Mouse (Mus musculus): ENCODE results near the gene Atxn7l1.

Atxn7l1 gene

GRCm38 (mm10) chr12:33147497-33148267, at the start of gene Atxn7l1:
Atxn7l1 (plus strand) TSS chr12:33147693.
- peak; percentile 89 for DNase-seq (ENCODE audit: low spot score)

GRCm38 (mm10) chr12:33101627-33102026, 45.9 kb upstream of the Atxn7l1 start:
- no peak for DNase-seq (ENCODE audit: low spot score)

GRCm38 (mm10) chr12:33102342-33103115, 45.0 kb upstream of the Atxn7l1 start:
- no peak for DNase-seq (ENCODE audit: low spot score)

- DNase-seq (ENCODE audit: low spot score), result no peak
These were observed 41.8 kb upstream of the Atxn7l1 start for GRCm38 (mm10) chr12:33105724-33106123.

GRCm38 (mm10) chr12:33106438-33107167, 40.9 kb upstream of the Atxn7l1 start:
- DNase-seq (ENCODE audit: low spot score), result no peak

GRCm38 (mm10) chr12:33109531-33109930, 38.0 kb upstream of the Atxn7l1 start:
- no peak for DNase-seq (ENCODE audit: low spot score)

- peak; percentile 16 for DNase-seq (ENCODE audit: low spot score)
These were observed 36.5 kb upstream of the Atxn7l1 start for GRCm38 (mm10) chr12:33110894-33111471.

- no peak for DNase-seq (ENCODE audit: low spot score)
These were observed 28.7 kb upstream of the Atxn7l1 start for GRCm38 (mm10) chr12:33118624-33119301.

- no peak for DNase-seq (ENCODE audit: low spot score)
These were observed 21.8 kb upstream of the Atxn7l1 start for GRCm38 (mm10) chr12:33125594-33126227.

GRCm38 (mm10) chr12:33126243-33126642, 21.2 kb upstream of the Atxn7l1 start:
- DNase-seq (ENCODE audit: low spot score), result no peak

GRCm38 (mm10) chr12:33128121-33128520, 19.4 kb upstream of the Atxn7l1 start:
- no peak for DNase-seq (ENCODE audit: low spot score)

GRCm38 (mm10) chr12:33128702-33129101, 18.8 kb upstream of the Atxn7l1 start:
- DNase-seq (ENCODE audit: low spot score), result no peak

GRCm38 (mm10) chr12:33129410-33129809, 18.1 kb upstream of the Atxn7l1 start:
- peak; percentile 63 for DNase-seq (ENCODE audit: low spot score)

- no peak for DNase-seq (ENCODE audit: low spot score)
These were observed 17.1 kb upstream of the Atxn7l1 start for GRCm38 (mm10) chr12:33130401-33130800.

- DNase-seq (ENCODE audit: low spot score), result no peak
These were observed 15.7 kb upstream of the Atxn7l1 start for GRCm38 (mm10) chr12:33131796-33132195.

GRCm38 (mm10) chr12:33137857-33138256, 9.6 kb upstream of the Atxn7l1 start:
- no peak for DNase-seq (ENCODE audit: low spot score)

- DNase-seq (ENCODE audit: low spot score), result no peak
These were observed 8.4 kb upstream of the Atxn7l1 start for GRCm38 (mm10) chr12:33139083-33139482.

GRCm38 (mm10) chr12:33144456-33144855, 3.0 kb upstream of the Atxn7l1 start:
- DNase-seq (ENCODE audit: low spot score), result no peak

GRCm38 (mm10) chr12:33146622-33147433, 665 bp upstream of the Atxn7l1 start:
- DNase-seq (ENCODE audit: low spot score), result no peak

- DNase-seq (ENCODE audit: low spot score), result no peak
These were observed 2.2 kb downstream of the Atxn7l1 start for GRCm38 (mm10) chr12:33149544-33150190.
